Mouse (Mus musculus) ES-Bruce4 (cell line): Measurements from ENCODE around the gene Arhgap40.

Source experiments
- CTCF ChIP-seq: IDR thresholded peaks from one replicate; pipeline ENCODE4 v1.8.1; 2011; ENCODE audit warnings: low read depth, low read length
- EP300 ChIP-seq: IDR thresholded peaks from 2 replicates; pipeline ENCODE4 v1.6.1; 2011; ENCODE audit warnings: low read depth, low read length; ENCODE audit not compliant: insufficient read depth
- POLR2A ChIP-seq: IDR thresholded peaks from one replicate; pipeline ENCODE4 v1.8.1; 2011; ENCODE audit warnings: low read length; ENCODE audit not compliant: insufficient read depth

DNA sequence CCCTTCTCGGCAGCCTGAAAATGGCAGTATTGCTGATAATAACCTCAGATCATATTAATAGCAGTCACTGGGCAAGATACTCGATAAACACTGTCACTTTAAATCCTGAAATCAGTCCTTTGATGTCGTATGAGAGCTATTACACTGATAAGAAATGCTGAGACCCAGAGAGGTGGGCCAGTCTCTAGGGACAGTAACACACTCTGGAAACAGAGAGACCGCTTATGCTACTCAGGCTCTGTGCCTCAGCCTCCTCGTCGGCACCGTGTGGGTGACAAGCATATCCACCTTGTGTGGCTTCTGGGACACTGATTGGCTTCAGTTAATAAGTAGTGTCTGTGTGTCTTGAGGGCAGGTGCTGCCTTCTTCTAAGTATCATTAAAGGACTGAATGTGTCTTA lies 83.0 kb downstream of the Arhgap40 start:
- TF ChIP-seq CTCF, result no peak
- no peak for TF ChIP-seq POLR2A
- no peak for TF ChIP-seq EP300
